Mouse (Mus musculus) left cerebral cortex, adult 9 months (tissue): ENCODE results near the gene Actn2.

Experiments used
- DNase-seq, 2 experiments: peaks; one replicate each; pipeline ENCODE4 v3.0.0; 2022; ENCODE audit warnings: low spot score in 2 of 2

The Actn2 gene

DNA sequence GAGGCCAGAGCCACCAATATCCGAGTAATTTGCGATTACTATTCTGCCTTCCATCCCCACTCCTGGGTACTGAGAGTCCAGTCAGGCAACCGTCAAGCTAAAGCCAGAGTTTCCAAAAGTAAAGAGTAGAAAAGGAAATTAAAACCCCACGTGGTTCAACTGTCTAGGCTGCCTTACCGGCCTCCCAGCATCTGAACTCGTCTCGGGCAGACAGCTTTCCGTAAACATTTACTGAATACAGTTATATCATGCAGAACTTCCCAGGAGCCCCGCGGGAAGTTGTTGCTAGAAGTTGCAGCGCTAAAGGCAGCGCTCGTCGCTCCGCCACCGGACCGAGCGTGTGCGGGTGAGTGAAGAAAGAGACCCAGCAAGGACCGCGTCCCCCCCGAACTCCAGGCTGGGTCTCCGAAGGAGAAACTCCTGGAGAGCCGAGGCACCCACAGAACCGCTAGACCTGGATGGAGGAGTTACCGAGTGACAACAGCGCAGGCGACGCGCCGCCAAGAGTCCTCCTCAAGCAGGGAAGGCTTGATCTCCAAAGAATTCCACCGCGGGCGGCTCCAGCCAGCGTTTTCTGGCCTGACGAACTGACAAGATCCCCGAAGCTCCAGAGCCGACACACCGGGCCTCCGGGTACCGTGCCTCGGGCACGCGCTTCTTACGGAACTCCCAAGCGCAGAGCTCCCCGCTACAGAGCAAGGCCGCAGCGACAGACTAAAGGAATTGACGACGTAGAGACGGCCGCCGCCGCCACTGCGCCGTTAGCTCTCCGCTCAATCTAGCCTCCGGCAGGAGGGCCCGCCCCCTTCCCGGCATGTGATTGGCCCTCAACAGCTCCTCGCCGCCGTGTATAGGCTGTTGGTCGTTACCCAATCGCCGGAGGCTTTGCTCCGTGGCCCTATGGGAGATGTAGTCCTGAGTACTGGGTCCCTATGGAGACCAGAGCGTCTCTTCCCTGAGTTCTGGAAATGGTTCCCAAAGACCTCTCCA lies 82.9 kb downstream of the Actn2 start, which contains the start of gene Mtr:
TSS of gene Mtr (minus strand) at position 723 of the 990 bp plus-strand sequence.
- peak; percentile 88 to 95 for DNase-seq

DNA sequence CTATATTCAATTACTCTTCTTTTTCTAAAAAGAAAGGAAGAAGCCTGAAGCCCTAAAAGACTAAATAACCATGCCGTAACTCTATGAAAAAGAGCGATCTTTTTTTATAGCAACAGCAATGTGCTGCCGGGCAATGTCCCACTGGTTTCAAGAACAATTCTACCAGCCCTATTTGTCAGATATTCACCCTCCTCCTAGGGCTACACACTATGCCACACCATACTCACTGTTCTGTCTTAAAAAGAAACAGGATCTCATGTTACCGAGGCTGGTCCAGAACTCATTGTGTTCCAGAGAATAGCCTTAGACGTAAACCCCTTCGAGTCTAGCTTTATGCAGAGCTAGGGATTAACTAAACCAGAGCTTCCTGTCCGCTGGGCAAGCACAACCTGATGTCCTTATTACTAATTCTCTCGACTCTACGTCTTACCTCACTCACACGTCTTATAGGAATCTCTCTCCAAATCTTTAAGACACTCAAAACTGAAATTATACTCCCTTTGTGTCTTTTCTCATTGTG lies 83.6 kb downstream of the Actn2 start:
- no peak for DNase-seq

DNA sequence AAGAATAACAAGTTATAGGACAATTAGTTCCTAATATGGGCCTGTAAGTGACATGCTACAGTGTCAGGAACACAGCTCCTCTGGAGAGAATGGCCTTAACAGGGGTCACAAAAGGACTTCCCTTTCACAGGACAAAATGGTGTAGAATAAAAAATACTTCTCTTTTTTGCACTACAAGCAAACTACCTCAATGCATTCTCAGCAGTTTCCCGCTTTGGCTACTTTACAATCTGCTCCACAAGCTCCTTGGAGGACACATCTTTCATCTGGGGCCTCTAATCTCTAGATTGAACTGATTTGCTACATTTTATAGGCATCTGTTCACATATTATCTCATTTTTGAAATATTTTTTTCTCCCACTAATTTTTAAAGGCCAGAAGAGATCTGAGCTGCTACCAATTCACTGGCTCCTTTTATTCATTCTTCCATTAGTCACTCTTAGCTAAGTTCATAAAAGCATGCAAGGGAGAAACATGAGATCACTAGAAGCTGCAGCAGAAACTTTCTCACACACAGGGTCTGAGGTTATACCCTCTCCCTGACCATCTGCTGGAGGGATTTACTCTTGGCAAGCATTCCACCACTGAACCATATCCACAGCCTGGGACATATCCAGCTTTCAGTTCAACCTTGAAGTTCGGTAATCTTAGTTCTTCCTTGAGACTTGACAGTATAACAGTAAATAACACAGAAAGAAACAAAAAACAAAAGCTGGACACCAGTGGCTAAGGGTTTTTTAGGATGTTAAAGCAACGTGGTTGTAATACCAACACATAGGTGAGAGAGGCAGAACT lies 84.5 kb downstream of the Actn2 start:
- DNase-seq = no peak

DNA sequence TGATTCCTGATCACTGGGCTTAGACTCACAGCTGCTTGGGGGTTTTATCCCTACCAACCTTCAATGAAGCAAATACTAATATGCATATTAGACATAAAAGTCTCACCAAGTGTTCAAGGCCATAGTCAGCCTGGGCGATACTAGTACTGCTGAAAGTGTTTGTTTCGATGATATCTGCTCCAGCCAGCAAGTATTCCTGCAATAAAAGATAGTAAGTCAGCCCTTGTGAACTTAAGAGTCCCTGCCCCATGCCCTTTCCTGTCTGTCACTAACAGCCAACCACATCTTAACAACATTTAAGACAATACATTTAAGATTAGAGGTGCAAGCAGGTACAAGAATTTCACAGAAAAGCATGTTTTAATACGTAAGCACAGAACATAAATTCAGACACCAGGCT lies 90.1 kb downstream of the Actn2 start:
- no peak for DNase-seq

DNA sequence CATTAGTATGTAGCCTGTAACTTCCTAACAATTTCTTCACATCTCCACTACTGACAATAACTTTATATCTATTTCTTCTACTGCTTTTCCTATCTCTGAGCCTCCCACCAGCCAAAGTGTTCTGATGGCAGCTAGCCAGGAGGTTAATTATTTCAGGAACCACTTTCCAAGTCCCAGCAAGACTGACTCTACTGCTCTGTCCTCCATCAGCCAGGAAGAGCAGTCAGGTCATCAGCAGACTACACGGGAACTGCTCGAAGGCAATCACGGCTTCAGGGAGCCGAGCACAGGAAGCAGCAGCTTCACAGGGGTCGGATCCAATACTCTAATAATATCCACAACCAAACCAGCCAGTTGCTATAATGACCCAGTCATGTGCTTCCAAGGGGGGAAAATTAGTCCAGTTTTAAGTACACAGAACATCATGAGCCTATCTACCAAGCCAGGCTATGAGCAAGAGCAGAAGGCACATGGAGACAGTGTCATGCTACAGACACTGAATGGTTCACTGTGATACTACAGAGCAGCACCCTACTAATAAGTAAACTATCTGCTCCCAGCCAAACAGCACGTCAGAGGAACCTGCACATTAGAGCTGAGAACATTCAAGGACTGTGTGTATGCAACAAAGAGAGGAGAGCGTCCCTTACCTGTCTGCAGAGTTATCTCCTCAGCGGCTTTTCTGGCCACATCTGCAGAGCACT lies 91.2 kb downstream of the Actn2 start:
- no peak for DNase-seq

DNA sequence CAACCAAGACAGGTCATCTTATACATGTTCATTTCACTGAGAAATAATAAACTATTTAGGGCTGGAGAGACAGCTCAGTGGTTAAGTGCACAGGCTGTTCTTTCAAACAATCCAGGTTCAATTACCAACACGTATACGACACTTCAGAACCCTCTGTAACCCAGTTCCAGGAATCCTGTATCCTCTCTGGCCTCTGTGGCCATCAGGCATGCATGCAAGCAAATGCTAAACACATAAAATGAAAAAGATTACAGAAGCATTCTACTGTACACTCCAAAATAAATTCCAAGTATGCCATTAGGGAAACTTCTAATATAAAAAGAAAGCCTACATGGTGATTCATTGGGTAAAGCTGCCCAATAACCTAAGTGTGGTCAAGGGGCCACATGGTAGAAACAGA lies 94.6 kb downstream of the Actn2 start:
- no peak for DNase-seq

DNA sequence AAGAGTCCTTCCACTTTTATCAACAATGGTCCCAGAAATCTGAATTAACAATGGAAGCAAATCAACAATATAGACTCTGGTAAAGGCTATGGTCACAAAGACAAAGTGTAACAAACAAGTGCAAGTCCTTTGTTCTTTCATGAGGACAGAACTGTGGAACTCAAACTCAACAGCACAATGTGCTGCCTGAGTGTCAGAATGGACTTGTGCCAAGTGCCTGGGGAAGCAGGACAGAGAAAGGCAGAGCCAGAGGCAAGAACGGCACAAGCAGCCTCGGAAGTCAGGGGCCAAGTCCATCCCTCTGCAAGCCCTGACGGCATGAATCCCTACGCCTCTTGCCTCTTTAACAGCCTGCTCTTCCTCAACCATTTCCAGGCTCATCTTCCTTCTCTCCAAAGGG lies 96.6 kb downstream of the Actn2 start:
- no peak for DNase-seq

DNA sequence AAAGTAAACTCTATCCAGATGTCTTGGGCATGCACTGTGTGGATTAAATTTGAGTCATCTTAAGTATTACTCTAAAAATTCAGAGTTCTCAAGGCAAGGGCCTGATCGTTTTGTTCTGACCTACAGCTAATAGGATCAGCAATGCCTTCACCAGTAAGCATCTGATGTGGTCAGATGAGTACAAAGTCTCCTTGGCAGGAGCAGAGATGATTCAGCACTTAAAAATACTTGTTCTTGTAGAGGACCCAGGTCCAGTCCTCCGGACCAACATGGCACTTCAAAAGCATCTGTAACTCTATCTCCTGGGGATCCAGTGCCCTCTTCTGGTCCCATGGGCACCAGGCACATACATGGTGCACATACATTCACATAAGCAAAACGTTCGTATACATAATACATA lies 108.4 kb downstream of the Actn2 start:
- no peak for DNase-seq

DNA sequence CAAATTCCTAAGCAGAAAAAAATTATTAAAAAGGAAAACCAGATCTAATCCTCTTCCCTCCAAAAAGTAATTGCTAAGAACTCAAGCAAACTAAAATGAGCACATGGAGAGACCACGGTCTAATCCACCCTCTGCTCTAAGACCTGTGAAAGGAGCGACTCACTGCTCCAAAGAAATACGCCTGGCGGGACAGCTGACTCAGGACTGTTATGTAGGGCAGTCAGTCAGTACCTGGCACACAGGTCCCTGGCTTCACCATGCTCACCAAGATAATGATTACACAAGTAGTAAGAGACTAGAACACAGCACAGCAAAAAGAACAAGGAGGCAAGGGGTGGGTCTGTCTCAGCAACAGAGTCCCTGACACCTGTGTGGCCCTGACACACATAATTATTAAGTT lies 112.3 kb downstream of the Actn2 start:
- DNase-seq = no peak

DNA sequence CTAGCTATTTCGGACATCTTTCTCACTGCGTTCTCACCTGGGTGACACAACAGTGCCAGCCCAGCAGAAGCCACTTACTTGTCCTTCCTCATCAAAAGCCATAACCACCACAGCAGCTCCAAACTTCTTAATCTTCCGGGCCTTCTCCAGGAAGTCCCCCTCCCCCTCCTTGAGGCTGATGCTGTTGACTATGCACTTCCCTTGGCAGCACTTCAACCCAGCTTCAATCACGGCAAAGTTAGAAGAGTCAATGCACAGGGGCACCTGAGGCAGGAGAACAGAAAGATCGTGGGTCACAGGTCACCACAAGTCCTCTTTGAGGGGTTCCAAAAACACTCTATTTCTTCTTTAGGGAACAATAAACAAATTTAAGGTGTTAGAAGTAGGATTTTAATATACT lies 113.0 kb downstream of the Actn2 start:
- no peak for DNase-seq
